Mouse (Mus musculus): Measurements from ENCODE around the gene Ttc7b.

The Ttc7b gene

GRCm38 (mm10) chr12:100325618-100326017 is 195.0 kb downstream of the Ttc7b start:
- DNase-seq = peak; percentile 40 to 58

GRCm38 (mm10) chr12:100325212-100325611 is 195.4 kb downstream of the Ttc7b start:
- no peak for DNase-seq

GRCm38 (mm10) chr12:100323641-100324040 is 197.0 kb downstream of the Ttc7b start:
- no peak for DNase-seq

GRCm38 (mm10) chr12:100322225-100322624 is 198.4 kb downstream of the Ttc7b start:
- no peak for DNase-seq

GRCm38 (mm10) chr12:100321545-100321944 is 199.1 kb downstream of the Ttc7b start:
- no peak for DNase-seq

GRCm38 (mm10) chr12:100319746-100320145 is 200.9 kb downstream of the Ttc7b start:
- DNase-seq = no peak

GRCm38 (mm10) chr12:100317936-100318335 is 202.7 kb downstream of the Ttc7b start:
- DNase-seq = peak in 1 of 2 experiments; percentile 33

GRCm38 (mm10) chr12:100316094-100316493 is 204.5 kb downstream of the Ttc7b start:
- DNase-seq = peak in 1 of 2 experiments; percentile 54

- peak; percentile 66 to 69 for DNase-seq
Observed at GRCm38 (mm10) chr12:100315119-100315885, 205.3 kb downstream of the Ttc7b start.

- DNase-seq = peak in 1 of 2 experiments; percentile 27
Observed at GRCm38 (mm10) chr12:100313785-100314375, 206.7 kb downstream of the Ttc7b start.

GRCm38 (mm10) chr12:100313209-100313608 is 207.4 kb downstream of the Ttc7b start:
- DNase-seq = peak in 1 of 2 experiments; percentile 22

- DNase-seq = peak; percentile 66 to 70
Observed at GRCm38 (mm10) chr12:100310471-100311392, 209.9 kb downstream of the Ttc7b start.

- DNase-seq = peak in 1 of 2 experiments; percentile 31
Observed at GRCm38 (mm10) chr12:100309201-100309600, 211.4 kb downstream of the Ttc7b start.

GRCm38 (mm10) chr12:100307501-100308260 is 212.9 kb downstream of the Ttc7b start:
- peak; percentile 83 to 86 for DNase-seq

- DNase-seq = no peak
Observed at GRCm38 (mm10) chr12:100306336-100306735, 214.3 kb downstream of the Ttc7b start.

GRCm38 (mm10) chr12:100305051-100305673 is 215.5 kb downstream of the Ttc7b start:
- no peak for DNase-seq

- no peak for DNase-seq
Observed at GRCm38 (mm10) chr12:100304280-100304679, 216.3 kb downstream of the Ttc7b start.

GRCm38 (mm10) chr12:100303141-100303540 is 217.5 kb downstream of the Ttc7b start:
- no peak for DNase-seq

- DNase-seq = no peak
Observed at GRCm38 (mm10) chr12:100300446-100300845, 220.2 kb downstream of the Ttc7b start.

GRCm38 (mm10) chr12:100299322-100299726 is 221.3 kb downstream of the Ttc7b start:
- no peak for DNase-seq

GRCm38 (mm10) chr12:100298788-100299187 is 221.8 kb downstream of the Ttc7b start:
- DNase-seq = no peak

- no peak for DNase-seq
Observed at GRCm38 (mm10) chr12:100297961-100298360, 222.7 kb downstream of the Ttc7b start.
